Mouse (Mus musculus) liver, postnatal 0 days (tissue): ENCODE data around the gene Ensa. TPM values are rescaled to one million over a fixed set of nuclear protein-coding genes. Genes with fewer than 3 reads are reported as not detected.

Experiments used
- ATAC-seq: fragments of 200-750 bp; cut with Nextera tagmentation; 2 replicates; pipeline ENCODE4 v1.8.0; 2017; ENCODE audit warnings: mild to moderate bottlenecking, moderate library complexity
- DNase-seq: peaks from one replicate; pipeline ENCODE4 v3.0.0-alpha.2; 2016
- H3K27ac ChIP-seq: fragments of 300-500 bp; sonication (generic); 2 replicates; pipeline ENCODE4 v1.5.1; 2014; ENCODE audit warnings: antibody characterized with exemption, moderate library complexity, mild to moderate bottlenecking, low read depth
- H3K27me3 ChIP-seq: fragments of 300-500 bp; sonication (generic); 2 replicates; pipeline ENCODE4 v1.6.1; 2014; ENCODE audit warnings: low read length, control low read depth, mixed read lengths; ENCODE audit not compliant: insufficient read depth
- H3K36me3 ChIP-seq: fragments of 300-500 bp; sonication (generic); replicated peaks from 2 replicates; pipeline ENCODE4 v1.6.1; 2014; ENCODE audit warnings: mild to moderate bottlenecking, control low read depth, low read length, moderate library complexity, mixed read lengths; ENCODE audit not compliant: insufficient read depth
- H3K4me1 ChIP-seq: fragments of 300-500 bp; sonication (generic); 2 replicates; pipeline ENCODE4 v1.6.1; 2014; ENCODE audit warnings: antibody characterized with exemption, mild to moderate bottlenecking, control low read depth; ENCODE audit not compliant: insufficient read depth
- H3K4me2 ChIP-seq: fragments of 300-500 bp; sonication (generic); 2 replicates; pipeline ENCODE4 v1.6.1; 2014; ENCODE audit warnings: low read depth, mild to moderate bottlenecking, low read length, moderate library complexity, mixed read lengths
- H3K4me3 ChIP-seq: fragments of 300-500 bp; sonication (generic); 2 replicates; pipeline ENCODE4 v1.5.1; 2014; ENCODE audit warnings: low read depth, low read length
- H3K9ac ChIP-seq: fragments of 300-500 bp; sonication (generic); replicated peaks from 2 replicates; pipeline ENCODE4 v1.6.1; 2014; ENCODE audit warnings: mild to moderate bottlenecking, moderate library complexity
- H3K9me3 ChIP-seq: fragments of 300-500 bp; sonication (generic); 2 replicates; pipeline ENCODE4 v1.6.1; 2016; ENCODE audit warnings: mild to moderate bottlenecking, control low read depth, low read length, mixed read lengths
- CTCF ChIP-seq: sonication (generic); IDR thresholded peaks from 2 replicates; pipeline ENCODE4 v1.5.1; 2016; ENCODE audit warnings: antibody characterized with exemption, low read depth
- EP300 ChIP-seq: IDR thresholded peaks from 2 replicates; pipeline ENCODE4 v1.6.1; 2016; ENCODE audit warnings: antibody characterized with exemption, low read depth, mild to moderate bottlenecking
- WGBS: fragments of 180-500 bp; shearing (Covaris S2); extraction: QIAGEN DNeasy Blood & Tissue Kit; methylation state at CpG from one replicate; pipeline ENCODE4 v1.1.7; 2014; ENCODE audit not compliant: insufficient replicate concordance; 5-methylcytosine and 5-hydroxymethylcytosine counted together
- polyA plus RNA-seq: library from polyadenylated mRNA; unstranded; fragments of >200 nt; fragmentation: Nextera tagmentation; extraction: Ambion mirVana; gene quantifications from 2 replicates; pipeline ENCODE4 v1.2.1, GENCODE M21; 2015

Gene Ensa
- polyA plus RNA-seq, 1 experiment from 2014 or later = 23.9 TPM

DNA sequence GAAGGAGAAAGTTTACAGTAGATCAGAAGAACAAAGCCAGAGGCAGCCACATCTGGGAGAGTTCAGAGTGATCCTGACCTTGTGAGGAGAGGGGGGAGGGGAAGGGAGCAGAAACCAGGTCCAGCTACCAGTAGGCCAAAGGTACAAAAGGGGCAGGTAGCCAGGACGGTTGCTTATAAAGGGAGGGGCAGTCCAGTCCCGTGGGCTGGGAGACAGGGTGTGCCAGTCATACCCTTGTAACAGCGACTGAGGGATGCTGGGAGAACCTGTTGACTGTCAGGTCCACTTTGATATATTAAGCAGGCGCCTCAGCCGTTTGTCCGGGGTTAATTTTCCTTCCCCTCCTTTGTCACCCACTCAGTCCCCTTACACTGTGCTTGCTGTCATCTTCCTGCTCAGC is 50.0 kb downstream of the Ensa start:
- ATAC-seq (peak; percentile 51), DNase-seq (peak; percentile 74)
- Histone ChIP-seq H3K27me3 (no peaks in the 10 kb centered on the region), H3K27ac (peak overlapping the region; percentile 98), H3K9me3 (no peaks in the 10 kb centered on the region), H3K4me2 (peak overlapping the region; percentile 73), H3K9ac (peak overlapping the region; percentile 61), H3K4me1 (peaks cover 50% of the 10 kb centered on the region), H3K36me3 (0 out of 2 replicates have a peak, but pooled peaks cover 3% of the 10 kb centered on the region), H3K4me3 (peak overlapping the region; percentile 5; the same call in 1 of the 2 replicates)
- TF ChIP-seq EP300 (no peak), CTCF (no peak)
- 4% methylated on average over 6 of the region's 6 CpGs for WGBS

DNA sequence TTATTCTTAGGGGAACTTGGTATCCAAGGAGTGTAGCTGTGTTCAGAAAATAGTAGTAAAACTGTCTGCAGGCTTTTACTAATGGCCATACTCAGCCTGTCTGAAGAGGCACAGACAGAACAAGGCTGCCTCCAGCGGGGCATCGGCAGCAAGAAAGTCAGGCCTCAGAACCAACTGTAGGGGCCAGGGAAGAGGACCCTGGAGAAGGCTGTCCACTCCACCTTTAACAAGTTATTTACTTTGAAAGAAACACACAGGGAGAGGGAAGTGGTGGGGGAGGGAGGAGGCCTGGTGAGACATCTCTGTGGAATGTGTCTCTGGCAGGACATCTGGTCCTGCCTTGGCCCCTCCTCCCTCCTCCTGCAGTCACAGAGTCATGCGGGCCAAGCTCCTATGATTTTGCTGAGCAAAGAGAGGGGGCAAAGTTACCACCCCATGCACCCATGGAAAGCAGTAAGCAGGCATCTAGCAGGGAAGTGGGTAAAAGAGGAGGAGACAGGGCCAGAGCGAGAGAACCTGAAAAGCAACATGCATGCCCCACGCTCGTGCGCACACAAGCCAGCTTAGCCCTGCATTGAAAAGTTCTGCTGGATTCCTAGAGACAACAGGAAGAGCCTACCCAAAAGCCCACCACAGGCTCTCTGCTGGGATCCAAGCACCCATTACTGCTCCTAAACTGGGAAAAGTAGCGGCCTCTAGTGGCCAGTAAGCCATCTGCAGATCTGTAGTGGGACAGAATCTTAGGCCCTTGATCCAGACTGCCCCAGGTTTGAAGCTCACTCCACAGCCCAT is 50.7 kb downstream of the Ensa start:
- H3K9ac ChIP-seq = peak overlapping the region; percentile 61
- TF ChIP-seq CTCF (peak; percentile 95), EP300 (no peak; the same call in 1 of the 2 replicates)
- ATAC-seq (peak; percentile 41), DNase-seq (peak; percentile 78)
- peak overlapping the region; percentile 98 for H3K27ac ChIP-seq
- H3K4me2 ChIP-seq = peak overlapping the region; percentile 73
- WGBS = 22% methylated on average over 7 of the region's 8 CpGs
- no peaks in the 10 kb centered on the region for H3K27me3 ChIP-seq
- no peaks in the 10 kb centered on the region for H3K9me3 ChIP-seq
- 0 out of 2 replicates have a peak, but pooled peaks cover 3% of the 10 kb centered on the region for H3K36me3 ChIP-seq
- peaks cover 50% of the 10 kb centered on the region for H3K4me1 ChIP-seq
- H3K4me3 ChIP-seq = no peak overlapping the region

DNA sequence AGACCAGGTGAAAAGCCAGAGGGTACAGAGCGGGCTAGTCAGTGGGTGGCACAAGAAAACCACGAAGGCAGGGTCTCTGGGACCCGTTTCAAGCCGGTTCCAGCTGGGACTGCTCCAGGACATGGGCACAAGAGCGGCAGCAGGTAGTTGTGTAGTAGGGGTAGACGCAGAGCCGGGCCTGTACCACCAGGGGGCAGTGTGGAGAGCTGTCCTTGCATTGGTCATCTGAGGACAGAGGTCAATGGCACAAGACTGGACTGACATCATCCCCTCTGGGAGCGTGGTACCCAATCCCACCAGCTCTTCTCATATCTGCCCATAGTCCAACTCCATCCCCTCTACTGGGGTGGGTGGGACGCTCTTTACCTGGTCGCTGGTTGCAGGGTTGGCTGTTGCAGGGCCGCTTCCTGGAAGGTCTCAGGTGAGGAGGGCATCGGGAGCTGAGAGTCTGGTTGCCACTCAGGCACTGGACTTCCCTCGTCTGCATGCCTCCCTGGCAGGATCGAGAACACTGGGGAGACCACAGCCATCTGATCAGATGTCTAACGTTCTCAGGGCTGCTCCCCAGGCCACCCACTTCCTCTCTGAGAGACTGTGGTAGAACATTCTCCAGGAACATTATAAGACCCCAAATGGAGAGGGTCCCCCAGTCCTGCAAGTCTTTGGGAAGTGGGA is 52.1 kb downstream of the Ensa start:
- Histone ChIP-seq H3K9ac (no peak overlapping the region), H3K9me3 (no peaks in the 10 kb centered on the region), H3K4me1 (peaks cover 46% of the 10 kb centered on the region), H3K4me2 (no peak overlapping the region), H3K27me3 (no peaks in the 10 kb centered on the region), H3K27ac (no peak overlapping the region; the same call in 1 of the 2 replicates), H3K4me3 (no peak overlapping the region), H3K36me3 (0 out of 2 replicates have a peak, but pooled peaks cover 3% of the 10 kb centered on the region)
- peak; percentile 7; the same call in 1 of the 2 replicates for ATAC-seq
- WGBS = 52% methylated on average over 15 of the region's 15 CpGs
- DNase-seq = peak; percentile 87
- TF ChIP-seq CTCF = peak; percentile 98
- no peak for TF ChIP-seq EP300

DNA sequence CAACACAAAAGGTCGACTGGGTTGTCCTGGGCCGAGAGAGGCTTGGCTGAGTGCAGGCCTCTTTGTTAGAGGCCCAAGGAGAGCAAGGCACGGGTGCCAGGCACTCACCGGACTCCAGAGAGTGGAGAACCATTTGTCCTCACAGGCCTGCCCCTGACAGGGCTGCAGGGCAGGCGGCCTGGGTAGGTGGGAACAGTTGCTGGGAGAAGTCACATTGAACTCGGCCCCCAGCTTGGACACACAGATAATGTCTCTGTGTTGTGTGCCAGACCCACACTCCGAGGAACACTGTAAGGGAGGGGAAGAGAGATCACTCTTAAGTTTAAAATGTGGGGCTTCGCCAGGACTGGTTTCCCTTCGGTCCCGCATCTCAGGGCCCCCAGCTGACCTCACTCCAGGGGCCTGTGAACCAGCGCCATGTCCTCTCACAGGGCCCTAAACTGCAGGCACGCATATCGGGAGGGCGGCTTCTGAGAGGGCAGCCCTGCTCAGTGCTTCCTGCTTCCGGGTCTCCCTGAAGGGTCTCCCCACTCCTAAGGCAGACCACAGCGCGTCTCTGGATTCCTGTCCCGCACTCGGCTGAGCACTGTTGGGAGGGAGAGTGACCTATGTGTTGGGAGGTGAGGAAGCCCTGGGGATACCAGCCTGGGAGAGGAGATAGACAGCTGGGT is 52.8 kb downstream of the Ensa start:
- no peak for TF ChIP-seq CTCF
- TF ChIP-seq EP300 = no peak
- 0 out of 2 replicates have a peak, but pooled peaks cover 3% of the 10 kb centered on the region for H3K36me3 ChIP-seq
- no peak overlapping the region for H3K4me3 ChIP-seq
- ATAC-seq = no peak
- H3K4me2 ChIP-seq = no peak overlapping the region
- peaks cover 39% of the 10 kb centered on the region for H3K4me1 ChIP-seq
- DNase-seq = no peak
- H3K27ac ChIP-seq = no peak overlapping the region
- no peak overlapping the region for H3K9ac ChIP-seq
- no peaks in the 10 kb centered on the region for H3K9me3 ChIP-seq
- WGBS = 82% methylated on average over 19 of the region's 19 CpGs
- no peaks in the 10 kb centered on the region for H3K27me3 ChIP-seq

DNA sequence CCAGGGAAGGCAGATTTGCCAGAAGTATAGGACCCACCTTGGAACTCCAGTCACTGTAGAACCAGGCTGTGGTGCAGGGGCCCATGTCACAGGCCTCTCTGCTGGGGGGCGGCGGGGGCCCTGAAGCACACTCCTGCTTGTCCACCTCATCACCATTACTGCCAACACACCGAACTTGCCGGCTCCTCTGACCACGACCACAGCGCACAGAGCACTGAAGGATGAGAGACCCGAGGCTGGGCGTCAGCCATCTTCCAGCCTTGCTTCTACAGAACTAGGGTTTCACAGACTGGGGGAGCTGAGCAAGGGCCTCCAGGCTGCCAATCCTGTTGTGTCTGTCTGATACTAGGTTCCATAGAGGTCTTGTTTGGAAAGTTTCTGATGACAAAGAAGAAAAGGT is 54.8 kb downstream of the Ensa start:
- Histone ChIP-seq H3K4me3 (no peak overlapping the region), H3K4me1 (peaks cover 22% of the 10 kb centered on the region), H3K9ac (no peak overlapping the region), H3K9me3 (no peaks in the 10 kb centered on the region), H3K27me3 (no peaks in the 10 kb centered on the region), H3K4me2 (no peak overlapping the region), H3K27ac (no peak overlapping the region), H3K36me3 (no peaks in the 10 kb centered on the region)
- ATAC-seq = no peak
- WGBS = 90% methylated on average over 8 of the region's 8 CpGs
- TF ChIP-seq CTCF (no peak), EP300 (no peak)
- no peak for DNase-seq

DNA sequence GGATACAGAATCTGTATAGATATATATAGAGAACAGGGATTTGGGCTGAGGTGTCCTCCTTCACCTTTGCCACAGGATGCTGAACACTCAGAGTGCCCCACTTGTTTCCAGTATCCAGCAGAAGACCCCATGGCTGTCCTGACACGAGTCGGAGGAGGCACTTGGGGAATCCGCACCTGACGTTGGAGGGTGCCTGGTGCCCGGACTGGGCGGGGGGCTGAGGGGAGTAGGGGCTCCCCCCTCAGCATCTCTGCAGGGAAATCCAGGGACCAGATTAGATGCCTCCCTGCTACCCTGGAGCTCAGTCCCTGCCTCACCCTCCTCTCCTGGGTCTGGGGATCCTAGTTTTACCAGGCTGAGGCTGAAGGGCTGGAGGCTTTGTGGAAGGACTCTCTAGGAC is 55.9 kb downstream of the Ensa start:
- WGBS = 82% methylated on average over 6 of the region's 6 CpGs
- peaks cover 13% of the 10 kb centered on the region for H3K4me1 ChIP-seq
- TF ChIP-seq EP300 (no peak), CTCF (no peak)
- no peak for ATAC-seq
- no peak overlapping the region for H3K4me2 ChIP-seq
- DNase-seq = no peak
- H3K4me3 ChIP-seq = no peak overlapping the region
- no peaks in the 10 kb centered on the region for H3K9me3 ChIP-seq
- H3K27me3 ChIP-seq = no peaks in the 10 kb centered on the region
- no peak overlapping the region for H3K9ac ChIP-seq
- no peaks in the 10 kb centered on the region for H3K36me3 ChIP-seq
- H3K27ac ChIP-seq = no peak overlapping the region
